Mouse (Mus musculus): ENCODE results near the gene Ica1.

Ica1 gene

GRCm38 (mm10) chr6:8648185-8648901, 129.9 kb downstream of the Ica1 start:
- no peak for DNase-seq (ENCODE audit: low read depth, low spot score)

- no peak for DNase-seq (ENCODE audit: low read depth, low spot score)
Measured at GRCm38 (mm10) chr6:8647513-8648184, 130.6 kb downstream of the Ica1 start.

GRCm38 (mm10) chr6:8645708-8646107, 132.6 kb downstream of the Ica1 start:
- no peak for DNase-seq (ENCODE audit: low read depth, low spot score)

GRCm38 (mm10) chr6:8644703-8645102, 133.6 kb downstream of the Ica1 start:
- DNase-seq (ENCODE audit: low read depth, low spot score) = no peak

GRCm38 (mm10) chr6:8640863-8641262, 137.4 kb downstream of the Ica1 start:
- no peak for DNase-seq (ENCODE audit: low read depth, low spot score)

GRCm38 (mm10) chr6:8639526-8639925, 138.8 kb downstream of the Ica1 start:
- DNase-seq (ENCODE audit: low read depth, low spot score) = no peak

GRCm38 (mm10) chr6:8638899-8639298, 139.4 kb downstream of the Ica1 start:
- DNase-seq (ENCODE audit: low read depth, low spot score) = no peak

GRCm38 (mm10) chr6:8638122-8638521, 140.2 kb downstream of the Ica1 start:
- no peak for DNase-seq (ENCODE audit: low read depth, low spot score)

- no peak for DNase-seq (ENCODE audit: low read depth, low spot score)
Measured at GRCm38 (mm10) chr6:8632701-8633100, 145.6 kb downstream of the Ica1 start.

GRCm38 (mm10) chr6:8631986-8632632, 146.2 kb downstream of the Ica1 start:
- no peak for DNase-seq (ENCODE audit: low read depth, low spot score)

- DNase-seq (ENCODE audit: low read depth, low spot score) = no peak
Measured at GRCm38 (mm10) chr6:8631362-8631761, 146.9 kb downstream of the Ica1 start.

- DNase-seq (ENCODE audit: low read depth, low spot score) = no peak
Measured at GRCm38 (mm10) chr6:8630531-8630930, 147.8 kb downstream of the Ica1 start.

GRCm38 (mm10) chr6:8628715-8629267, 149.5 kb downstream of the Ica1 start:
- DNase-seq (ENCODE audit: low read depth, low spot score) = no peak

- no peak for DNase-seq (ENCODE audit: low read depth, low spot score)
Measured at GRCm38 (mm10) chr6:8628226-8628625, 150.1 kb downstream of the Ica1 start.

- DNase-seq (ENCODE audit: low read depth, low spot score) = no peak
Measured at GRCm38 (mm10) chr6:8623045-8623444, 155.2 kb downstream of the Ica1 start.

GRCm38 (mm10) chr6:8619582-8620350, 158.5 kb downstream of the Ica1 start:
- no peak for DNase-seq (ENCODE audit: low read depth, low spot score)

GRCm38 (mm10) chr6:8617369-8617768, 160.9 kb downstream of the Ica1 start:
- no peak for DNase-seq (ENCODE audit: low read depth, low spot score)

- no peak for DNase-seq (ENCODE audit: low read depth, low spot score)
Measured at GRCm38 (mm10) chr6:8591665-8592064, 186.6 kb downstream of the Ica1 start.

GRCm38 (mm10) chr6:8583892-8584291, 194.4 kb downstream of the Ica1 start:
- no peak for DNase-seq (ENCODE audit: low read depth, low spot score)

GRCm38 (mm10) chr6:8582377-8582776, 195.9 kb downstream of the Ica1 start:
- no peak for DNase-seq (ENCODE audit: low read depth, low spot score)
